Mouse (Mus musculus) megakaryocyte progenitor cell, adult 5-6 weeks (primary cell): ENCODE results near the gene Map4k5. TPM values are rescaled to one million over a fixed set of nuclear protein-coding genes. Genes with fewer than 3 reads are reported as not detected.

ENCODE experiments used
- ATAC-seq: replicated peaks from 2 replicates; pipeline ENCODE4 v1.8.0; 2016; ENCODE audit warnings: mild to moderate bottlenecking, moderate TSS enrichment, inconsistent platforms; ENCODE audit not compliant: poor library complexity
- total RNA-seq, 2 experiments: library from RNA; stranded (forward) in 1 of 2; stranded (reverse) in 1 of 2; fragments of 157-497, 149-512 nt in 1 of 2; fragments of 200-1000 nt in 1 of 2; gene quantifications; 2 replicates each; pipeline versions ENCODE4 v1.2.3 to v1.2.4; 2015 to 2017

Gene Map4k5
- total RNA-seq, 2 experiments from 2014 or later, result 16.8 to 17.7 TPM

DNA sequence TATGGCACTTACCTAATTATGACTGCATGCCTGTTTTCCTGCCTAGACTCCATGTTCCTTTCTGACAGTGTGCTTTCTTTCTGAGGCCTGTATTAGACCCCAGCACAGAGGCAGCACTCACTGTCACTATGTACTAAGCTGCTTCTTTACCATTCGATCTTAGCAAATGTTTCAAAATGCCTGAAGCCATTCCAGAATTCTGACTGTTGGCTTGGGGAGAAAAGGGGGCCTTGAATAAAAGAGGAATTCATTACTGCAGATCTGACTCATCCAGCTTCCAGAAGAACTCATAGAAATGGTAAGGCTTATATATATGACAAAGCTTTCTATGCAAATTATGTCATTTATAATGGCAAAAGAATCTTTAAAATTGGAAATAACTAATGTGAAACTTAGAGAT, 4.7 kb downstream of the Map4k5 start:
- ATAC-seq, result no peak

DNA sequence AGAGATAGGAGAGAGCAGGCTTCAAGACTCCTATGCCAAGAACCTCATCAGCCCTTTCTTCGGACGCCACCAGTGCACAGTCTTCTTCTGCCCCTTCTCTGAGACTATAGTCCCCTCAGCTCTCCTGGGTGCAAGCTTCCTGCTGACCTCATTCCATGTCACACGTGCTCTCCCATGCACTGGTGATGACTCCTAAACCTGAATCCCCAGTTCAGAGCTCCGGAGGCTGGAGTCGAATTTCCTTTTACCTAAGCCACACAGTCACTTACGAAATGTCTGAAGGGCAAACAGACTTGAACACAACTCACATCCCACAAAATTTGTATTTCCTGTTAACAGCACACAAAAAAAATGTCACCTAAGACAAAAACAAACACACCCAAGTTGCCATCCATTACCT, 5.2 kb downstream of the Map4k5 start:
- no peak for ATAC-seq

DNA sequence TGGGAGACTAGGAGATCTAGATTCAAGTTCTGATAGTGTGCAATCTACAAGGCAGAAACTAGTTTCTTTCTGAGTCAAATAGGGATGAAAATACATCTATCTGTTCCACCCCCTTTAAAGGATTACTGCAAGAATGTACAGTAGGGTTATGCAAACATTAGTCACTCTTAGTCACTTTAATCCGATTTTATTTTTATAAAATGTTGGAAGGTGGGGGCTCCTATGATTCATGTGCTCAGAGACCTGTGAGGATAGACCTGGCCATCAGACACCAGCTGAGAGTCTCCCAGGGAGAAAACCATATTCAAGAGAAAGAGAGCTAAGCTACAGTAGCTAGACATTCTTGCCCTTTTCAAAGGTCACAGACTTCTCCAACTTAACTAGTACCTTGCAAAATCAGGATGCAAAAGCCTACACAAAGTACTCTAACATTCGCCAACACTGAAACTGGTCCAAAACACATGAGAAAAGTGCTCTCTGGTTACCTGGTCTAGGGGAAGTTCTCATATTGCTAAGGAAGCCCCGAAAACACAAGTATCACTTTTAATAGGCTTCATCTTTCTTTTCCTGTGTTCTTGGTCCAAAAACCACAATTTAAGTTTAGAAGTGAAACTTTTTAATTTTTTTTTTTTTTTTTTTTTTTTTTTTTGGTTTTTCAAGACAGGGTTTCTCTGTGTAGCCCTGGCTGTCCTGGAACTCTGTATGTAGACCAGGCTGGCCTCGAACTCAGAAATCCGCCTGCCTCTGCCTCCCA, 7.7 kb downstream of the Map4k5 start:
- no peak for ATAC-seq

DNA sequence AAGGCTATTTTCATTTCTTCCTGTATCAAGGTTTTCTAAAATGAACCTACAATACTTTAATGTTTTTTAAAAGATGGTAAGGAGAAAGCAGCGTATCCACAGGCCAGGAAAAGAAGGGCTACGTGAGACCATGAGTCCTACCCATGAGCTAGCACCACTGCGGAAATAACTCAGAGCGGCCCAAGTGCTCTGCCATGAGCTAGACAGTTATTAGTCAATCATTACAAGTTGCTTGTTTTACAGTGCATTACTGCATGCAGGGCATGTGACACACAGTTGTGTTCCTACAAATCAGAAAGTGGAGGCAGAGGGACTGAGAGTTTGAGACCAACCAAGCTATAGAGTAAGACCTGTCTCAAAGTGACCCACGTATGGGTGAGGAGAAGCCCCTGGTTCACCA, 8.9 kb downstream of the Map4k5 start:
- no peak for ATAC-seq

DNA sequence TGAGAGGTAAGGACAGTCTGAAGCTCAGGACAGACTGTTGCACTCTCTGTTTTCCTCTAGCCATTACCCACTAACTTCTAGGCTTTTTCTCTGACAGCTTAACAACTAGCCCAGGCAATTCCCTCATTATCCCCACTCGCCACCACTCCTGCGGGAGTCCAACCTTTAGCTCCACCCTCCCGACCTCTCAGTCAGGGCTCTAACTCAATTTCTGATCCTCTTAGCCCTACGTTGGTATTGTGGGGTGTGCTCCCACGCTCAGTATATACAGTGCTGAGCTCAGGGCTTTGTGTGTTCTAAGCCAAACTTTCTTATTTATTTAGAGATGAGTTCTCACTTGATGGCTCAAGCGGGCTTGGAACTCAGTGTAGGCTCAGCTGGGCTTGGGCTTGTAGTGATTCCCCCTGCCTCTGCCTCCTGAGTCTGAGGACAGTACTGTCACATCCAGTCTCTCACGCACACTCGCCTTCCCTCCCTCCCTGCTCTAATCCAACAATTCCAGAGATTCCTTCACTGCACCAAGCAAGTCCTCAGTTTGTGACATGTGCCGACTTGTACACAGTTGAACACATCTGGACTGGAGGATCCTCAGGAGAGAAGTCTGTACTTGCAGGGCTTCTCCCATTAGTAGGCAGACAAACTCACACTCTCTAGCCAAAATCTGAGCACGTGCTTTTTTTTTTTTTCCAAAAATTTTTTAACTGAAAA, 11.6 kb downstream of the Map4k5 start:
- no peak for ATAC-seq

DNA sequence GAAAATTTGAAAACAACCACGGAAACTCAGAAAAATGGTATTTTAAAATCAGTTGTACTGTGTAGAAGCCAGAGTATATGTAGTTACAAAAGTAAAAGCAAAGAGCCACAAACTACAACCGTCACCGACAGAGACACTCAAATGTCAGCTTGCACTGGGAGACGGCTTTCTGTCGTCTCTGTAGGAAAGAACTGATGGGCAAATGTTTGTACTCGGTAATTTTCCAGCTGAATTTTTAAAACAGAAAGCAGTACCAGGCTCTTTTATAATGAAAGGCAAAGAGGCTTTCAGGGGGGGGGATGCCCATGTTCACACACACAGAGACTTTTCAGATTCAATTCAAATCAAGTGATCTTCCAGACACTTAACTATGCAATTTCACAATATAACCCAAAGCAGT, 13.3 kb downstream of the Map4k5 start:
- no peak for ATAC-seq

DNA sequence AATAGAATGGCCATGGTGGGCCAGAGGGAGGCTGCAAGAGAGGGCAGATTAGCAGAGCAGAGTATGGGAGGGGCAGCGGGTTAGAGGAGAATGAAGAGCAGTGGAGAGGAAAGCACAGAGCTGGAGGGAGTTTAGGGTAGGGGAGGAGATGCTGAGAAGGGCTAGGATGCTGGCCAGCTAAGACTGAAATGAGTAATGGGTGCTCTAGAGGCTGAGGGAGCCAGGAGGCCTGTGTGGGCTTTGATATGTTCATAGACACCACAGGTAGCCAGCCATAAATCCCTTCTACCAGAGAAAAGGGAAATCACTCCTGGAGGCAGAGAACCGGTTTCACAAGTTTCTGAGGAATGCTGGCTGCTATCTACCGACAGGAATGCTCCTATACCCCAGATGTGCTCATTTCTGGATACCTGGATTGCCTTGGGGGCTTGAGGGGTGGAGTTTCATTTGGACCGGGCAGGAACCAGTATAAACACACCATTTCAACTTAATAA, 13.8 kb downstream of the Map4k5 start:
- ATAC-seq, result 0 out of 2 replicates have a peak, but pooled peaks have one; percentile 26

DNA sequence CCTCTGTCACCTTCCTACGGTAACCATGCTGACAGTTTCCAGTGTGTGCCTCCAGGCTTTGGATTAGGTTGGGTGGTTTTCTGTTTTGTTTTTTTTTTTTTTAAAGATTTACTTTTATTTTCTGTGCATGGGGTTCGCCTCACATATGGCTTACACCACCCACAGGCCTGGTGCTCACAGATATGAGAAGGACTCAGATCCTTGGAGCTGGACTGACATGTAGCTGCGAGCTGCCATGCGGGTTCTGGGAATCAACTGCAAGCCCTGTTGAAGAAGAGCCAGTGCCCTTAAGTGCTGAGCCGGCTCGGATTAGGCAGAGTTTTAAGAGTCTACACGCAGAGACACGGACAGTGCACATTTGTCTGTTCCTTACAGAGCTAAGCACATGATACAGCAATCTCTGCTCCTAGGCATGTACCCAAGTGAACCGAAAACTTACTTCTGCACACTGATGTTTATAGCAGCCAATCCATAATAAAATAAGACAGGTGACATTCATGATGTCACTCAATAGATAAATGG, 15.1 kb downstream of the Map4k5 start:
- peak; percentile 39 for ATAC-seq

DNA sequence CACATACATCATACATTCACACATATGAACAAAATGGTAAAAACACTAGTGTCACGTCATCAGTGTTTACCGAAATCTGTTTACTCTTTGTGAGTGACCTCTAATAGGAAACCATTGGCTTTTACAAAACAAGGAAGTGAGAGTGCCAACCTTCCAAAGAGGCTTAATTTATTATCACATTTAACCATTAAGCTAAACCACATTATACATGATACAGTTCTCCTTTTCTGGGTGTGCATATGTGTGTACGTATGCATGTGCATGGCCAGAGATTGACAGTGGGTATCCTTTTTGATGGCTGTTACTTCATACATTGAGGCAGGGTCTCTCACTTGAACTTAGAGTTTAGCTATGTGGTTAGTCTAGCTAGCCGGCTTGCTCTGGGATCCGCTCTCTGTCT, 21.4 kb downstream of the Map4k5 start:
- ATAC-seq, result peak; percentile 70

DNA sequence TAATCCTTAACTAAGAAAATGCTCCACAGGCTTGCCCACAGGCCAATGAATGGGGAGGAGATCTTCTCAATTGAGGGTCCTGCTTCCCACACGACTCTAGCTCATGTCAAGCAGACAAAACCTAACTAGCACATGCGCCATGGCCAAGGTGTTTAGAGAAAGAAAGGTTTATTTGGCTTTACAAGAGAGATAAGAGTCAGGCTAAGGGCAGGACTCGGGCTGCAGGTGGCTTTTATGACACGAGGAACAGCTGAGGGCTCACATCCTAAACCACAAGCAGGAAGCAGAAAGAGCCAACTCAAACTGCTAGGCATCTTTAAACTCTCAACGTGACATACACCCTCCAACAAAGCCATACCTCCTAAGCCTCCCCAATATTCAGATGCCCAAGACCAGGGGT, 25.7 kb downstream of the Map4k5 start:
- peak; percentile 35 for ATAC-seq

DNA sequence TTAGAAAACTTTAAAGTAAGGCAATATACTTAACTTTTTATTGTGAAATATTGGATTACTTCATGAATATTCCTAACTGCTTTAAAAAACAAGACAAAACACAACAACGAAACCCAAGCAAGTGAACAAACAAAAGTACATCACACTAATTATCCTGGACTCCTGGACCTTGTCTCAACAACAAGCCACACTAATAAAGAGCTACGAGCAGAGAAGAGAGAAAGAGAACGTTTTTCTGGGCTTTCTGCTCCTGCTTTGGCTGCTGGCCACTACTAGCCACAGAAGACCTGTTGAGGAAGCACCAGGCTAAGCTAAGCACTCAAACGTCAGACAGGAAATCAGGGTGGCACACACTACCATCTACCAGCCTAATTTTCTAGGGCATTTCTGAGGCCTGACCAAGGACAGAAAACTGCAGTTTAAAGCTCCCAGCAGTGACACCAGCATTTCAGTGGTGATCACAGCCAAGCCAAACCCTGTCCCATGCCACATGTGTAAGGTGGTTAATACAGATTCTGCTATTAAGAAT, 28.8 kb downstream of the Map4k5 start:
- ATAC-seq, result peak; percentile 68

DNA sequence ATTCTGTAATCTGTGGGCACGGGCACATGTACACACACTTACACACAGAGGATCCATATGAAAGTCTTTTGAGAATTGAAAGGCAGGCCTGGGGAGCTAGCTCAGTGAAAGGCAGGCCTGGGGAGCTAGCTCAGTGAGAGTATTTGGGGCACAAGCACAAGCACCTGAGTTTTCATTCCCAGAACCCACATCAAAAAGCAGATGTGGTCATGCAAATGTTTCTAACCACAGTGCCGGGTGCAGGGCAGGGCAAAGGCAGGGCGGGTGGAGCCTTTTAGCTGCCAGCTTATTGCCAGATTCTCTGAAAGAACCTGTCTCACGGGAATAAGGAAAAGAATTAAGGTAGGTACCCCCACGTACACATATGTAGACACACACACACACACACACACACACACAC, 29.5 kb downstream of the Map4k5 start:
- peak; percentile 75 for ATAC-seq

DNA sequence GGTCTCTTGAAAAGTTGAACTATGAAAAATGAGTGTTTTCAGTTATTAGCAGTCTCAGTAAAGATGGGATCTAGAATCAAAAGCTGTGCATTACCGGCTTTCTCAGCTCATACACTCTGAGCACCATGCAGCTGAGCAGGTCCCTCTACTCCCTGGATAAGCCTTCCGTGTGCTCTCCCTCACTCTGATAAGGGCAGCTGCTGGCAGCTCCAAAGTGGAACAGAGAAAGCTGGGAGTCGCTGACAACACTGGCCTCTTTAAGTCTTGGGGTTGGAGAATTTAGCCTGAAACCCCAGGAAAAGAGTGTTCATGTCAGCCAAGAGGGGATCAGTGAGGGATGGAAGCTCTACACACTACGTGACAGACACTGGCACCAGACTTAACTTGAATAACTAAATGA, 34.2 kb downstream of the Map4k5 start:
- peak; percentile 73 for ATAC-seq

DNA sequence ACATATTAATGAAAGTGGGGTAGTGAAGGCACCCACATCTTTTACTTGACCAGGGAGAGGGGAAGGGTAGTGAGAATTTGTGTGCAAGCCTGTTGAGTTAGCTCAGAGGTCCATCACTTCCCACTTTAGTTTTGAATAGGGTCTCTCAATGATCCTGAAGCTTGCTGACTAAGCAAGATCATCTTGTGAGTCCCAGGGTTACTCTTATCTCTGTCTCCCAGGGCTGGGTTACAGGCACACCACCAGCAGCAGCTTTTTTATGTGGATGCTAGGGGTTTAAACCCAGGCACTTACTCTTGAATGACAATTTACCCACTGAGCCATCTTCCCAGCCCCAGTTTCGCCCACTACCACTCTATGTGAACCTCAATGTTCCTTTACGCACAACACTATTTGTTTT, 35.4 kb downstream of the Map4k5 start:
- ATAC-seq, result peak; percentile 68

DNA sequence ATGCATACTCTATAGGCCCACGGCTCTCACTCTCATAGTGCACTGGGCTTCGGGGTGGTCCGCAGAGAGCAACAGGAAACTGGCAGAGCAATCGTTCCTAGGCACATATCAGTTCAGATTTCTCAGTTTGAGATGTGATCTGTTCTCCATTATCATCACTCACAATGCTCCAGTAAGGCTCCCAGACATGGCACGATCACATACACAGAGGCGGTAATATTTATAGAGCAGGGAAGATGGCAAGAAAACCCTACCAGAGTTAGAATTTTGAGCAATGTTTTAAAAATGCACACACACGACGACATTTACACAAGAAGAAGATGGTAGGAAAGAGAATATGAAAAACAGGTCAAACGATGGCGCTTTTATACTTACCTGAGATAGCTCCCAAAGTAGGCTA, 36.6 kb downstream of the Map4k5 start:
- no peak for ATAC-seq

DNA sequence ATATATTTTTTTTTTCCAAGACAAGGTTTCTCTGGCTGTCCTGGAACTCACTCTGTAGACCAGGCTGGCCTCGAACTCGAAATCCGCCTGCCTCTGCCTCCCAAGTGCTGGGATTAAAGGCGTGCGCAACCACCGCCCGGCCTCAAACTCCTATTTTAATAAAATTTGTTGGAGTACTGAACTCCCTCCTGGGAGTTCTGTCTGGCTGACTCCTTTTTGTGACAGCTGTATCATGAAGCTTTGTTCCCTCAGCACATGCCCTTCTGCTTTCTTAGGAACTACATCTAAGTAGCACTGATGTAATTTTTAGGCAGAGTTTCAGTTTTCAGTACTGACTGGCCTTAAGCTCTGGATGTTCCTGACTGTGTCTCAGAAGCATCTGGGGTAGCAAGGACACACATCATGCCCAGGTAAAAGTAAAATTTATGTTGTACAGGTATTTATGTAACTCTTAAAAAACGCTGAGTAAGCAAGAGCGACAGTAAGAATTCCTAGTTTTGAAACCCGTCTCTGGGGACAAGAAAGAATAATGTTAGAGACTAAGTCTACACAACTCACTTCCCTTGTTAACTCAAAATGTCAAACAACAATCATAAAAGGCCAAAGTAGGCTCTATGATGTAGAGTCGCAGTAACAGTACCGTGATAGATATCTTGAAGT, 37.2 kb downstream of the Map4k5 start:
- ATAC-seq, result no peak

DNA sequence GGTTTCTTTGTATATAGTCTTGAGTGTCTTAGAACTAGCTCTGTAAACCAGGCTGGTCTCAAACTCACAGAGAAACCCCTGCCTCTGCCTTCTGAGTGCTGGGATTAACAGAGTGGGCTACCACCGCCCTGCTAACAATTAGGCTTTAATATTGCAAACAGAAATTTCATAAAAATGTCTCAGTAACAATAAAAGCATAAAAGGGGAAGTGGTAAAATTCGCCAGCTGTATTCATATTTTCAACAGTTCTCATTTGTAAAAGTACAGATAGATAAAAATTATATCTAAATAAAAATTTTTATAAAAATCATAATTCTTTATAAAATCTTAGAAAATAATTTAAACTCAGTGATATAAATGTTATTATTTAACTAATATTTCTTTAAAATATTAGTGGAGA, 39.1 kb downstream of the Map4k5 start:
- no peak for ATAC-seq

DNA sequence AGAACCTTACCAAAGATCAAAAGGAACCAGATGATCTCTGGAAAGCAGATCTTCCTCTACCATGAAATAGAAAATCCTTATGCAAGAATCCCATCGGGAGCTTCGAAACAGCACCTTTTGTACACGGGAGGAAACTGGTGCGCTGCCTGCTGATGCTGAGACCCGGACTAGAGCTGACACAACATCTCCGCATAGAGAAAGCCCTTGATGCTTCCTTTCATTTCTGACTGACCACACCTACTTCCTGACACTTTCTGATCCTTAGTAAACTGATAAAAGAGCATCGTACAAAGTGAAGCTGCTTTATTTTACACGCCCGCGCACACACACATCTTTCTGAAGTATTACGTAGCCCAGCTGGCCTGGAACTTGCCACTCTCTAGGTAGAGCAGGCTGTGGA, 39.6 kb downstream of the Map4k5 start:
- ATAC-seq, result peak; percentile 34; the same call in 1 of the 2 replicates

DNA sequence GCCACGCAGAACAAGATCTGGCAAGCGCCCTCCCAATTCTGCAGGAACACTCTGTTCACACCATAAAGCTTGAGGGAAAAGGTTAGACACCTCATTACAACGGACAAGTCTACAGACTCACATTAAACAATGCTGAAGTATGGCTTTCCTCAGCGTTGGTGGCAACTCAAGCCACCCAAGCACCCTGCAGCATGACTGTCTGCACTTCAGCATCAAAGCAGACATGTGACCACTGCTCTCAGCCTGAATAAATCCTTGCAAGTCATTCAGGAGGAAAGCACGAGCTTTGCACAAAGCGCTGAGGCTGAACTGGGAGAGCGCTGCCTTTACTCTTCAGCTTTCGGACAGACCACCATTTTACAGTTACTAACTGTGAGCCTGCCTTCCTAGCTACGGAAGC, 40.7 kb downstream of the Map4k5 start:
- ATAC-seq, result no peak

DNA sequence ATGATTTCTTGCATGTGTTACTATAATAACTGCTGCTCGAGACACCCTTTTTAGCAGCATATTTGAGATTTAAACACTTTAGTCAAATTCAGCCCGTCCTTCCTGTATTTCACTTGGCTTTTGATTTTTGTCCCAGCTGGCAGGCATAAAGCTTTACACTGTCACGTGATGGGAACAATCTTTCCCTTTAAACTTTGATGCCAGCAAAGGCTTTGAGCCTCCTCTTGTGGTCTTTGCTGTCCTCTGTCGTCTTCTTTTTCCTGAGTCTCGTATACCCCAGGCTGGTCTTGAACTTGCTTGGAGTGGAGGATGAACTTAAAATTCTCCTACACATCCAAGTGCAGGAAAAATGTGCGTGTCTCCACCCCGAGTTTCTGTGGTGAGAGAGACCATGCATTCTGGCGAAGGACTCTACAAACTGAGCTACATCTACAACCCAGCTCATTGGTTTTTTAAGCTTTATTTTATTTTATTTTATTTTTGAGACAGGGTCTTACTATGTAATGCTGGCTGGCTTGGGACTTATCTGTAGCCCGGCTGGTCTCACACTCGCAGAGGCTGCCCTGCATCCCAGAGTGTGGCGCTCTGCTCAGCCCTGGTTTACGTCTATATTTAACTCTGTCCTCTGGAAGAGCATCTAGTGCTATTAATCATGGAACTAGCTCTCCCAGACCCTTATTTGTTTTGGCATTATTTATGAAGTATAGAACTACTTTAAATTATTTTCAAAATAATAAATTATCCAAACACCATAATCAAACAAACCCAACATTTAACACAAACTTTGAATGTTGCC, 44.7 kb downstream of the Map4k5 start:
- no peak for ATAC-seq

DNA sequence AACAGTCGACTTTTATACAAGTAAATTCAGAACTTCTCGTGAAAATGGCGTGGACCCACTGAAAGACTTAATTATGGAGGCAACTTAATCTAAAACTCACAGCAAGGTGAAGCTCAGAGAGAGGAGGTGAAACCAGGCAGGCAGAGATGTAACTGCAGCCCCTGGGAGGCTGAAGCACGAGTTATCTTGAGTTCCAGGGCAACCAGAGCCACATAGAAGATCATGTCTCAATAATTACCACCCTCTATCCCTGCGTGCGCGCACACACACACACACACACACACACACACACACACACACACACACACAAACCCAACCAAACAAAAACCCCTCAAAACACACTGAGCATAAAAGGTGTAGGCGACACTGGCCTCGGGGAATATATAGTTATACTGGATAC, 46.5 kb downstream of the Map4k5 start:
- no peak for ATAC-seq
